Mouse (Mus musculus): ENCODE results near the gene Ing2.

Ing2 gene

GRCm38 (mm10) chr8:47674777-47675710 lies at the start of gene Ing2:
Gene Ing2 (minus strand): TSS chr8:47675556.
- DNase-seq (ENCODE audit: inconsistent age in 2 of 2, low spot score in 1 of 2) = peak; percentile 100

DNA sequence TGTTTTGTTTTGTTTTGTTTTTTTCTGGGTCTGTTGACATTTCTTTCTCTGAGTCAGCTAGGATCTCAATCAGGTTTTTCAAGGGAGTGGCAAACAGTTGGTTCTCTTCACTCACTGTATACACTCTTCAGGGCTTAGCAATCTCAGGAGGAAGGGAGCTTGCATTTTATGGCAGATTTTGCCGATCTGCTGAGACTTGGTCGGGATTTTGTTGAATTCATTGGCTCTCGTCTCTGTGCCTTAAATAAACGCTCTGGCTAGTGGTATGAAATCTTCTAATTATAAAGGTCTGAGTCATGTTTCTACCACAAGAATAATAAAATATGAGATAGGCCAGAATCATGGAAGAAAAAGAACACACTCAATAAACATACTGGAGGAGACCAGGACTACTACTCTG lies 46.3 kb upstream of the Ing2 start:
- DNase-seq (ENCODE audit: inconsistent age in 2 of 2, low spot score in 1 of 2) = no peak

- no peak for DNase-seq (ENCODE audit: inconsistent age in 2 of 2, low spot score in 1 of 2)
Observed at GRCm38 (mm10) chr8:47718641-47719040, 43.3 kb upstream of the Ing2 start.

DNA sequence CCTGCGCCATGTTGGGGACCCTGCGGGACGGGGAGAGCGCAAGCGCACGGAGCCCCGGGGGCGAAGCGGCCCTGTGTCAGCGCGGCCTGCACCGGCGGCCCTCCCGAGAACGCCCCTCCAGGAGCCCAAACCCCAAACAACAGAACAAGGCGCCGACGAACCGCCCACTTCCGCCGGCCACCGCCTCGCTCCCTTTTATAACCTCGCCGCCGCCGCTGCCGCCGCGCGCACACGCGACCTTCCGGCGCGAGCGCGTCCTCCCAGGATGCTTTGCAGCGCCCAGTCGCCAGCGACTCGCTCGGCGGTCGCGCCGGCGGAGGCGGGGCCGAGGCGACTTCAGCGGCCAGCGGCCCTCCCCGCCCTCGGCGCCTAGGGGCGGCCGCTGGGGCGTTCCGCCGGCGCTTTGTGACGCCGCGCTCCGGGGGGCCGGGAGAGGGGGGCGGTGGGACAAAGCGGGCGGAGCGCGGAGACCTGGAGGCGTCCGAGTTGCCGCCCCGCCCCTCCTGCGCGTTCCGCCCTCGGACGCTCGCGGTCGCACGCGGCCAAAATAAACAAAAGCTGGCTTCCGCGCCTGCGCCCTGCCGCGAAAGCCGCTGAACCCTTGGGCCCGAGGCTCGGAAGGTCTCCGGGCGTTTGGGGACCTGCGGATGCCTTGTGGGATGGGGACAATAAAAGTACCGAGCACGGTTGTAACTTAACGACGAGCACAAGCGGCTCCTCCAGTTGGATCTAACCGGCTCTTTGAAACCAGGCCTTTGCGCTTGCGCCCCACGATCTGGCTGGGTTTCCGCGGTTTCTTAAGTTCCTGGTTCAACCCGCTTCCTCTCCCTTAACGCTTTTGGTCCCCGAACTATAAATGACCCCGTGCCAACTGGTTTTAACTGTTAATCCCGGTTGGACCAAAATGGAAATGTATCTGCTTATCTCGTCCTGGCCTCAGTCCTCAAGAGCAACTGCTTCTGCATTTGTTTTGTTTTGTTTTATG lies 38.7 kb upstream of the Ing2 start, which contains the start of gene Cdkn2aip:
Gene Cdkn2aip (minus strand): TSS at position 172 of the 985 bp plus-strand sequence.
- peak; percentile 98 for DNase-seq (ENCODE audit: inconsistent age in 2 of 2, low spot score in 1 of 2)

DNA sequence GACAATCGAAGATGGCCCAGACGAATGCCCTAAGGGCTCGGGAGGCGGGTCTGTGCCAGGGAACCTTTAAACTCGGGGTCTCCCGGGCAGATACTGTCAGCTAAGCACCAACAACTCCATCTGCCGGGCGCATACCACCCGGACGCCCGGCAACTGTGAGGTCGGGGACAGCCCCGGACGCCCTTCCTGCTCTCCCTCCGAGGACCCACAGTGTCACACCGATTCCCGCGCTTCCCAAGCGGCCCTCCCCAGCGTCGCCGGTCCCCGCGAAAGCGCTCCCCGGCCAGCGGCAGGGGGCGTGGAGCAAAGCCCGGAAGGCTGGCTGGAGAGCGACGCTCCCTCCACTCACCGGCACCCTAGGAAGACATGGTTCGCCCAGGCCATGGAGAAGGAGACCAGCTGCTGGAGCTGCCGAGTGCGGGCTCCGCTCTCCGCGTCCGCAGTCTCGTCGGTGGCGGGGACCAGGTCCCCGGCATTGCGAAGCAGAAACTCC lies 37.9 kb upstream of the Ing2 start:
- no peak for DNase-seq (ENCODE audit: inconsistent age in 2 of 2, low spot score in 1 of 2)

- DNase-seq (ENCODE audit: inconsistent age in 2 of 2, low spot score in 1 of 2) = no peak
Observed at GRCm38 (mm10) chr8:47708106-47708505, 32.8 kb upstream of the Ing2 start.

- DNase-seq (ENCODE audit: inconsistent age in 2 of 2, low spot score in 1 of 2) = no peak
Observed at GRCm38 (mm10) chr8:47706746-47707145, 31.4 kb upstream of the Ing2 start.

DNA sequence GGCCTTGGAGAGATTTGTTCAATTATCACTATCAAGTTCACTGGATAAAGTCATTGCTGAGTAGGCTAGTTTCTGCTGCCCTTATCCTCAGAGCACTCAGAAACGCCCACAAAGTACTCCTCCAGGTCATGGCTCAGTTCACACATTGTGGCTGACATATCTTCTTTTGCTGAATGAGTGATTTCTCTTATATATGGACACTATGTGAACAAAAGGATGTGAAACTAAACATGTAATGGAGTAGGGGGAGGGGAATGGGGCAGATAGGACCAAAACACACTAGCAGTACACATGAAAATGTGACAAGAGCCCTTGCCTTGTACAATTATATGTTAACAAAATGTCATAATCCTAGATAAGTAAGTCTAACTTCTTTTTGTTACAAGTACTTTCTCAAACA lies 27.0 kb upstream of the Ing2 start:
- no peak for DNase-seq (ENCODE audit: inconsistent age in 2 of 2, low spot score in 1 of 2)

GRCm38 (mm10) chr8:47697696-47698095 lies 22.3 kb upstream of the Ing2 start:
- DNase-seq (ENCODE audit: inconsistent age in 2 of 2, low spot score in 1 of 2) = peak in 1 of 2 experiments; percentile 57

DNA sequence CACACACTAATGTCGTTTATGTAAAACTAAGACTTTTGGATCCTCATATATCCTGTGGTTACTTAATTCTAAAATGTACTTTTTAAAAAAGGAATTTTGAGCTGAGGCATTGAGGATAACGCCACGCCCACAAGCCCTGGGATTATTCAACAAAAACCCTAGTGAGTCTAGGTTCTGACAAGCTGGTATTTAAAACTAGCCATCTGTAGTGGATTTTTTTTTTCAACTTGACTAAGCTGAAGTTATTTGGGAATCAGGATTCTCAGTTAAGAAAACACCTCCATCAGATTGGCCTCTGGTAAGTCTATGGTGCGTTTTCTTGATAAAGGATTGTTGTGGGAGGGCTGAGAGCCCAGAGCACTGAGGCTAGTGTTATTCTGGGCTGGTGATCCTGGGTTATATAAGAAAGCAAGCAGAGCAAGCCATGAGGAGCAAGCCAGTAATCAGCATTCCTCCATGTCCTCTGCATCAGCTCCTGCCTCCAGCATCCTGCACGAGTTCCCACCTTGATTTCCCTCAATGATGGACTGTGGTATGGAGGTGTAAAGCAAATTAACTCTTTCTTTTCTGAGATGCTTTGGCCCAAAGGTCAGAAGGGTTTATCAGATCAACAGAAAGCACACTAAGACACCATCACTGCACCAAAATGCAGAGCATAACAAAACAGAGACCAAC lies 20.2 kb upstream of the Ing2 start:
- no peak for DNase-seq (ENCODE audit: inconsistent age in 2 of 2, low spot score in 1 of 2)

- peak; percentile 64 to 93 for DNase-seq (ENCODE audit: inconsistent age in 2 of 2, low spot score in 1 of 2)
Observed at GRCm38 (mm10) chr8:47693119-47693518, 17.8 kb upstream of the Ing2 start.

GRCm38 (mm10) chr8:47691831-47692230 lies 16.5 kb upstream of the Ing2 start:
- no peak for DNase-seq (ENCODE audit: inconsistent age in 2 of 2, low spot score in 1 of 2)

DNA sequence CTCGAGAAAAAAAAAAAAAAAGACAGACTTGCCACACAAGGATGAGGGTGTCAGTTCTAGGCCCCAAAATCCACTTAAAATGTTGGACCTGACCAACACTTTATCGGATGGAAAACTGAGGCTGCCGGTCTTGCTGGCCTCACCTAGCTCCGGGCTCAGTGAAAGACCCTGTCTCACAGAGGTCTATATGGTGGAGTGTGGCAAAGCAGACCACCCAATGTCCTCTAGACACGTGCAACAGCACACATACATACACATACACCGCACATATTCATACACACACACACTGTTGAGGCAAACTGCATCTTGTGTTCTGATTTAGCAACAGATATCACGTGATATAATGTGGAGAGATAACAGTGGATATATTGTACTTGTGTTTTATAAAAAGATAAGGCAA lies 15.9 kb upstream of the Ing2 start:
- no peak for DNase-seq (ENCODE audit: inconsistent age in 2 of 2, low spot score in 1 of 2)

GRCm38 (mm10) chr8:47690674-47691078 lies 15.3 kb upstream of the Ing2 start:
- DNase-seq (ENCODE audit: inconsistent age in 2 of 2, low spot score in 1 of 2) = peak in 1 of 2 experiments; percentile 58

DNA sequence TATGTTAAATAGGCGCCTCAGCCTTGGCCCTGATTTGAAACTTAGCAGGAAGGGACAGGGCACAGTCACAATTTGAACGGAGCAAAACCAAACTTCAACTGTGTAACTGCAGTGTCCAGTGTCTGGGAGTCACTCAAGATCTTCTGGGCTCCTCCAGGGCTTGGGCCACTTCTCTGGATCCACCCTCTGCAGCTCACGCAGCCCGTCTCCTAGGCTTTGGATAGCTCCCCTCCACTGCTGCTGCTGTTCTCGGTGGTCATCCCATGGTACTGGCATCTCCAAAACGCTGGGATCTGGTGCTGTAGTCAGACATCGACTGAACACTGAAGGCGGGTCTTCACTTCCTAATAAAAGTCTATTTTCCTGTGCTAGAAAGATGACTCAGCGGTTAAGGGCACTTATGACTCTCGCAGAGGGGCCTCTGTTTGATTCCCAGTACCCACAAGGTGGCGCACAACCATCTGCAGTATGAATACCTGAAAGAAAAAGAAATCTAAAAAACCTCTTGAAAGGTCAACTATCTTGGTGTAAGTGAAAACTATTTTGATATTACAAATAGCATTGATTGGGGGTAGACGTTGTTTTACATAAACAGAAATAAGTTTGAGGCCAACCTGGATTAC lies 14.5 kb upstream of the Ing2 start:
- DNase-seq (ENCODE audit: inconsistent age in 2 of 2, low spot score in 1 of 2) = no peak

- no peak for DNase-seq (ENCODE audit: inconsistent age in 2 of 2, low spot score in 1 of 2)
Observed at GRCm38 (mm10) chr8:47684441-47684840, 9.1 kb upstream of the Ing2 start.

DNA sequence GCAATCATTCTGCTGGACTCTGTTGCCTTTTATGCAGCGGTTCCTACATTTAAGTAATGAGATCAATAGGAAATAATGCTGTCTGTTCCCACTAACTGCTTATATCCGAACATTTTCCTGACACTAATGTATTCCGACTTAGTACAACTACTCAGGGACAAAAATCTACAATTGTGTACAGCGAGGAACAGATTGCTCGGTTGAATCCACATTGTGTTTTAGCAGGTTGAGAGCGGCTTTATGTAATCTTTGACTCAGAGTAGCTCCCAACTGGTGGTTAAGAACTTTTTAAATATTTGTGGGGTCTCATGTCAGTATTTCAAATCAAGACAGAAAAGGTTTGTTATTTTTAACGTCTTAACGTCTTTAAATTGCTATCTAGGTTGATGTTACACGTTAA lies 8.6 kb upstream of the Ing2 start:
- DNase-seq (ENCODE audit: inconsistent age in 2 of 2, low spot score in 1 of 2) = no peak

DNA sequence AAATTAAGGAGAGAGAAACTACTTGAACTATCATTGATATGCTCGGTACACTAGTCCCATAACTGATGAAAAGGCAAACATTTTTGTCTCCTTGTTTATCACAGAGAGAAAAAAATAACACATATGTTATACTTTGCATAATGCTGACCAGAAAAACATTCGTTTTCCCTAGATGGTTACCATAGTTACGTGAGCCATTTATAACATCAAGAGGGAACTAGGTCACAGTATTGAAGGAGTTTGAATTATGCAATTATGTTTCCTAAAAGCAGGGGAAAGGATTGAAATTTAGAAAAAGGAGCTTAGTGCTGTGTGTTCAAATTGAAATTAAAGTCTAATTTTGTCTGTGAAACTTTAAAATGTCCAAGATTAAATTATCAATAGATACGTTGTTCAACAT lies 5.0 kb upstream of the Ing2 start:
- no peak for DNase-seq (ENCODE audit: inconsistent age in 2 of 2, low spot score in 1 of 2)

GRCm38 (mm10) chr8:47679603-47680002 lies 4.2 kb upstream of the Ing2 start:
- no peak for DNase-seq (ENCODE audit: inconsistent age in 2 of 2, low spot score in 1 of 2)

GRCm38 (mm10) chr8:47676631-47677030 lies 1.3 kb upstream of the Ing2 start:
- no peak for DNase-seq (ENCODE audit: inconsistent age in 2 of 2, low spot score in 1 of 2)

Measured in adrenal gland, adult (tissue).